Mouse (Mus musculus): ENCODE data around the gene Ncapd3. TPM values are rescaled to one million over a fixed set of nuclear protein-coding genes. Genes with fewer than 3 reads are reported as not detected.

Gene Ncapd3
- 10 to 100 TPM; 19.1 to 21.7 (median 19.4) TPM for total RNA-seq (2022)

DNA sequence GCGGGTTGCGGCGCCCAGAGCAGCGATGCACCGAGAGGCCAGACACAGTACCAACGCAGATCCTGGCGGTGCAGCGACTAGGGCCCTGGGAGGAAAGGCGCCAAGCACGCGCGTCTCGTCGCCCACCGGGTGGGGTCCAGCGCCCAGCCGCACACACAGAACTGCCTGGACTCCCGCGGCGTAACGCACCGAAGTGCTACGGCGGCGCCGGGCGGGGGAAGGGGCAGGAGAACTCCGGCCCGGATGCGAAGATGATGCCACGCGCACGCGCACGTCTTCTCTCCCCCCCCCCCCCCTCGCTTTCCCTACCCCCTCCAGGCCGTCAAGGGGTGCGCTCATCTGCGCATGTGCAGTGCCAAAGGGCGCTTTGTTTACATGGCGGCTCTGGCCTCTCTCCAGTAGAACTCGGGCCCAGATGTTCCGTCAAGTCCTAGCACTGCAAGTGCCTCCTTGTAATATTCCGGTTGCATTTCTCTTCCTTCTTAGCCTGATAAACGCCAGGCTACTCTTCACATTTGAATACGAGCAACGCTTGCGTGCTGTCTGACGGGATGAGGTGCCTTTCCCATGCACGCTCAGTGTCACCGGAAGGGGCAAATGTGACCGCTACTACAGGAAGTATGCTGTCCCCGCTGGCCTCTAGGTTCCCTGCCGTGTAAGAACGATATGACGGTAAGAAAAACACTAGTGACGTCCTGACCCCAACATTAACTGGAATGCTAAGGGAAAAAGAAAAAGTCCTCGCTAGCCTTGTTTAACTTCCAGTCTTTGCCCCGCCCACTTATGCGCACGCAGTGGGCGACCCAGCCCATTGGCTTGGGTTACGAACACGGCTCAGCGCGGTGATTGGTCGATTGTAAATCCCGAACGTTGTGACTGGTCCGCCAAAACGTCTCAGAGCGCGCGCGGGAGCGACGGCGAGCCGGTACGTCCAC is at the start of gene Ncapd3, which contains the start of gene Vps26b:
Gene Ncapd3 (plus strand): TSS at position 348 of the 935 bp plus-strand sequence.
Gene Vps26b (minus strand): TSS at position 238 of the 935 bp plus-strand sequence.
- peak; percentile 95 to 97 for DNase-seq (ENCODE audit: low spot score in 2 of 2)

DNA sequence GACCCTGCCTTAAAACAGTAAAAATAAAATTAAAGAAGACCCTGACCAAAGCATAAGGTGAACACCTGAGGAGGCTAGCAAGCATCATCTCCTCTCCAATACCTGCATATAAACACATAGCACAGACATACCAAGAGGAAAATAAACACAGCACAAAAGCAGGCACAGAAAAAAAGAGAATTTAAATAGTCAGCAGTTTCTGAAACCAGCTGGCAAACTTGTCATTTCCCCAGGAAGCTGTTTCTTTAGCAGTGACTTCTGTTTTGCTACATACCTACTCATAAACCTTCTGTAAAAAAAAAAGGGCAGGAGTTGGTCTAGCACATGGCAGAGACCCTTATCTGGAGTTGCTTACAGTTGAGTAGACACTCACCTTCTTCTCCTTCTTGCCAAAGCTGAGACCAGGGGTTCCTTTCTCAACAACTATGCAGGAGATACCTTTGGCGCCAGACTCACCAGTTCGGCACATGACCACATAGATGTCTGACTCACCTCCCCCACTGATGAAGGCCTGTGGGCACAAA is 44.8 kb upstream of the Ncapd3 start:
- DNase-seq (ENCODE audit: low spot score in 2 of 2): no peak

- DNase-seq (ENCODE audit: low spot score in 2 of 2): no peak
Observed at GRCm38 (mm10) chr9:26985668-26986277, 44.2 kb upstream of the Ncapd3 start.

DNA sequence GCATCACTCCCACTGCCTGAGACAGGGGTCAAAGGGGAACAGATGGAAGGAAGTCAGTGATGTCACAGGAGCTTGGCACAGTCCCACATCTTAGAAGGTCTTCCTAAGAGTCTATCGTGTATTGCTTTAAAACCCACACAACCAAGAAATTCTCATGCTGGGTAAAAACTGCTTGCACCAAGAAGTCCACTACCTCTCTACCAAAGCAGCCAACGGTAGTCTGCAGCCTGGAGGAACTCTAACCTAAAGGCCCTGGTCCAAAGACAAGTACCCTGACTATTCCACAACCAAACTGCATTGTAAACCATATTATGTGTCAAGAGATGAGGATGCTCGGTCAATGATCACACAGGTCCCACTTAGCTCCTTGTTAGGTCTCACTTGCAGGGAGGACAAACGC is 39.8 kb upstream of the Ncapd3 start:
- no peak for DNase-seq (ENCODE audit: low spot score in 2 of 2)

GRCm38 (mm10) chr9:26993118-26993517 is 36.9 kb upstream of the Ncapd3 start:
- no peak for DNase-seq (ENCODE audit: low spot score in 2 of 2)

- DNase-seq (ENCODE audit: low spot score in 2 of 2): no peak
Observed at GRCm38 (mm10) chr9:26993900-26994299, 36.1 kb upstream of the Ncapd3 start.

DNA sequence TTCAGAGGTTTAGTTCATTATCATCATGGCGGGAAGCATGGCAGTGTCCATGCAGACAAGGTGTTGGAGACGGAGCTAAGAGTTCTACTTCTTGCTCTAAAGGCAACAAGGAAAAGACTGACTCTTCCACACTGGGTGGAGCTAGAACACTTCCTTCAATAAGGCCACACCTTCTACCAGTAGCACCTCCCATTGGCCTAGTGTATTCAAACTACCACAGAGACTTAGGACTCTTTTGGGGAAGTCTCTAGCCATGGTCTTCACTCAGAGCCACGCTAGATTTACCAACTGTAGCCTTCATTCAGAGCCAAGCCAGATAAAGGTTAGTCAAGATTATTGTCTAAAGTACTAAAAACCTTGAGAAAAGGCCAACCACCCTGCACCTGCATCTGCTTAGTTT is 32.9 kb upstream of the Ncapd3 start:
- DNase-seq (ENCODE audit: low spot score in 2 of 2): no peak

DNA sequence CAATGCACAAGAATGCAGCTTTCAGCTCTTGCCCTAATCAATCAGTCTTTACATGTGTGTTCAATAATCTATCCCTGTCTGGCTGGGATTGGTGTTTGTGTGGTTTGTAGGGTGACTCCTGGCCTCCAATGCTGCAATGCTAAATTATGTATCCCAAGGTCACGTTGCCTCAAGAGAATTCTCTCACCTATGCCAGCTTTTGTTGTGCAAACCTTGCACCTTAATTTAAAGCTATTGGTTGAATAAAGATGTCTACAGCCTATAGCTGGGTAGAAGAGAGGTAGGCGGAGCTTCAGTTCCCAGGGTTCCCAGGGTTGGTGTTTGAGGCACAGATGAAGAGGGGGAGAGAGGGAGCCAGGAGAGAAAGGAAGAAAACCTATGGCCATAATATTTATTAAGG is 32.5 kb upstream of the Ncapd3 start:
- DNase-seq (ENCODE audit: low spot score in 2 of 2): no peak

DNA sequence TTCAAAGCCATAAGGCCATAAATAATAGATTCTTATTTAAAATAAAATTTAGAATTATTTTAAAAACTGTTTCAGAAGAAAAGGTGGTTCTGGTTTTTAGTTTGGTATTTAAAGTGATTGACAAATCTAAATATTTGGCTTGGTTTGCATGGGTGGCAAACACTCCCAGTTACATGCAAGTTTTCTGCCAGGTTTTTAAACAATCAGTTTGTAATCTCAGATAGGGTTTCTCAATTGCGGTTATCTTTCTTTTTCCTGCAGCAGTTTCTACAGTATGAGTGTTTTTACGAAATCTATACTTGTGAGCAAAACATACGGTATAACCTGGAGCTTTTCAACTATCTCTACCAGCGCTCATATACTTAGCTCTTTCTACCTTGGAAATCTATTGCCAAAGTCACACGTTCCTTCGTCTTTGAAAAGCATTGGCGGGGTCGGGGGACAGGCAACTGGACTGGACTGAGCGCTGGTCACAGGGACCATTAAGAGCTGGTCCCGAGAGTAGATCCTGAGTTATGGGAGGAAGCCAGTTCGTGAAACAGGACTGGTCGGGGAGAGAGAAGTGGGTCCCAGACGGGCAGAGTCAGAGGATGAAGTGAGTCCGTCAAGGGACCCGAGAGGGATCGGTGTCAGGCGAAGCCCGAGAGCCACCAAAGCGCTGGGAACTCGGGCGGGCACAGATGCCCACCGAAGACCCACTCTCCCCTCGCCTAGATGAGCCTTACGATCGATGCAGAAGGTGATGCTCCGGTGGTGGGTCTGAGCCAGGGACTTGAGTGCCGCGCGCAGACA is 31.1 kb upstream of the Ncapd3 start:
- no peak for DNase-seq (ENCODE audit: low spot score in 2 of 2)

DNA sequence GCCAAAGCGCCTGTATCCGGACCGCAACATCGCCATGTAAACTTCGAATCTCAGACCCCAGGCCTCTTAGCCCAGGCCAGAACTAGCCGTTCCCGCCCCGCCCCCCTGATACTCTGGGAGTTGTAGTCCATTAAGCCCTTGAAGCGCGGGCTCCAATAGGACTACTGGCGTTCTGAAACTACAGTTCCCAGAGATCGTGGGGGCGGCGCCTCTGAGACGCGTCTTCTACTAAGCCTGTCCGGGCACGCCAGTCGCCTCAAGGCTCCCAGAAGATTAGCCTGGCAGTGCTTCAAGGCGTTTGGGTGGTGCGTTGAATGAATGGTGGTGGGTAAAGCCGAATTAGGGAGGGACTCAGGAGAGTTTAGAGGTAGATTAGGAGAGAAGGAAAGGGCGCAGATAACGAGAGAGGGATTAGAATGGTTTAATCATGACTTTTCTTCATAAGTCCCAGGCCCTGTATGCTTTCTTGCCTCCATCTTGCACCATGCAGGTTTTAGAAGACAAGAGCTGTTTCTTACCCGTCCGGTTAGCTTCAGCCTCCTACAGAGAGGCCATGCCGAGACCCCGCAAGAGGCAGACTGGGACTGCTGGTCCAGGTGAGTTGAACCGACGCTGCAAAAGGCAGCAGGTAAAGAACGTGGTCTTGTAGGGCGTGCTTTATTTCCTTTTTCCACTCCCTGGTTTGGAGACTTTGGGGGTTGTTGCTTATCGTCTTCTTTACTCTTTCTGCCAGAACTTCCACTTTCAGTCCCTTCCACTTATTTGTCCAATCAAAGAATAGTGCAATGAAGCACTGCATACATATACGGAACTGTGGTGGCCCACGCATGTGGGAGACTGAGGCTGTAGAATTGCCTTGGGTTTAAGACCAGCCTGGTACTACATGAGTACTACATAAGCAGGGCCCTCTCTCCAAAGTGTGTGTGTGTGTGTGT is 30.2 kb upstream of the Ncapd3 start, which contains the start of the genes Acad8 and Thyn1:
Gene Acad8 (minus strand): TSS at position 106 of the 935 bp plus-strand sequence.
Gene Thyn1 (plus strand): TSS at position 250 of the 935 bp plus-strand sequence.
- peak; percentile 84 to 96 for DNase-seq (ENCODE audit: low spot score in 2 of 2)

DNA sequence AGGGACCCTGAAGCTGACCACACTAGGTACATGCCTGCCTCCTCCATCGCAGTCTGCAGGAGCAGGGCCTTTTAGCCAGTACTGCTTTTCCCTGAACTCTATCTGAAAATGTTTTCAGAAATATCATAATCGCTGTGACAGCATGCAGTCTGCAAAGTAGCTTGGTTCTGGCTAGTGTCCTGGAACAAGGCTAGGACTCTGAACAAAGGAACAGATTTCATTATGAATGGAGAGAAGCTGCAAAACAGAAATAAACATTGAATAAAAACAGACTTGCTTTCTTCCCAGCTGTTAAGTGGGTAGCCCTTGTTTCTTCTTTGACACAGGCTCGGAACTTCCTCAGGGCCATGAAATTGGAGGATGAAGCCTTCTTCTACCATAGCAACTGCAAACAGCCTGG is 24.7 kb upstream of the Ncapd3 start:
- DNase-seq (ENCODE audit: low spot score in 2 of 2): no peak

DNA sequence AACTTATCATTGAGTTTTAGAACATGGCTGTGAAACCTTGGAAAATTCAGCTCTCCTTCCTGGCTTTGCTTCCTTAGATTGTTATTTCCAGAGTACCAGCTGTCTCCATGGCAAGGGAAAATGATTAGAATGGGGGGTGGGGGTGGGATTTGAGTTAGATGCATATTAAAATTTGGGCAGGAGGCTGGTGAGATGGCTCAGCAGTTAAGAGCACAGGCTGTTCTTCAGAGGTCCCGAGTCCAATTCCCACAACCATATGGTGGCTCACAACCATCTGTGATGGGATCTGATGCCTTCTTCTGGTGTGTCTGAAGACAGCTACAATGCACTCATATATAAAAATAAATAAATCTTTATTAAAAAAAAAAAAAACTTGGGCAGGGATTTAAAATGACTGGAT is 24.0 kb upstream of the Ncapd3 start:
- no peak for DNase-seq (ENCODE audit: low spot score in 2 of 2)

DNA sequence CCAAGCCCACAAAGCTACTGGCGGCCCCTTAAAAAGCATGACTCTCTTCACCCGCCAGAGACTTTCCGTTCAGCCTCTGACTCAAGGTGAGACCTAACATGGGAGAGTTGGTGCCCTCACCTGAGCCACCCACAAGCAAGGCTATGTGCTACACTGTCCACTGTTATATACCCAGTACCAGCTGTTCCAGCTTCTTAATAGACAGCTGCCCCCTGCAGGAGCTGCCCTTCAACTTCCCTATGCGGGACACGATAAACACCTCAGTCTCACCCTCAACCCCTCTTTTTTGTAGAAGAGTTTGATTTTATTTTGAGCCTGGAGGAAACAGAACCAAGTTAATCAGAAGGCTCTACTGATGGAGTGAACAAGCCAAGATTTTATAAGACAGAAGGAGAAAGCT is 23.1 kb upstream of the Ncapd3 start:
- no peak for DNase-seq (ENCODE audit: low spot score in 2 of 2)

- DNase-seq (ENCODE audit: low spot score in 2 of 2): no peak
Observed at GRCm38 (mm10) chr9:27009231-27009630, 20.7 kb upstream of the Ncapd3 start.

DNA sequence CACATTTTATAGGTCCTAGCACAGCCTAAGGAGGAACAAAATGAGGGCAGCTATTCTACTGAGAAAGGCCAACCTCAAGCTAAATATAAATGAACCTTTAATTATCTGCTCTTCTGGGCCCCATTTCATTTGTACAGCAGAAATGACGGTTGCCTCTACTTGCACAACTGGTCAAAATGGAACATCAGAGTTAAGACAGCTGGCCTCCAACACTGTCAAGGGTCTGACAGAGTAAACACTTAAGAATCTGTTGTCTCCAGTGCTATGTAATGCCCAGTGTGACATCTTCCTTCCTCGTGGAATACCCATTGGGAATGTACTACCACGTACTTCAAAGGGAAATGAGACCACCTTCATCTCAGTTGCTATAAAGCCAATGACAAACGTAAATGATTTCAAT is 18.4 kb upstream of the Ncapd3 start:
- no peak for DNase-seq (ENCODE audit: low spot score in 2 of 2)

GRCm38 (mm10) chr9:27018961-27019360 is 11.0 kb upstream of the Ncapd3 start:
- DNase-seq (ENCODE audit: low spot score in 2 of 2): no peak

DNA sequence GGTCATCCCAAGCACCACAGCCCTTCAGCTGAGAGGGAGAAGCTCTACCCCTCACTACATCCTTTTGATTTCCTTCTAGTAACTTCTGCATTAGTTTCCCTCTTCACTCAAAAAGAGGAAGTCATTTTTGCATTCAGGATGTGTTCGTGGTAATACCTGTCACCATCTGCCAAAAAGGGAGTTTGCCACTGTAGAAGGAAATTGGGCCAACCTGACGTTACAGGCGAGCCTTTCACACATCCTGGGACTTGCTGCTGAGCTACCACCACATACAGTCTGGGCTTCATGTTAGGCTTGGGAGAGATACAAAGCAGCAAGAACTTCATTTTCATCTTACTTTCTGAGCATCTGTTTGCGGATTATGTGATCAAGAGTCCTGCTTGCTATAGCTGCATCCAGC is 6.3 kb upstream of the Ncapd3 start:
- DNase-seq (ENCODE audit: low spot score in 2 of 2): no peak

- DNase-seq (ENCODE audit: low spot score in 2 of 2): no peak
Observed at GRCm38 (mm10) chr9:27026708-27027107, 3.3 kb upstream of the Ncapd3 start.

- peak; percentile 40 to 74 for DNase-seq (ENCODE audit: low spot score in 2 of 2)
Observed at GRCm38 (mm10) chr9:27029022-27029827, 750 bp upstream of the Ncapd3 start.

GRCm38 (mm10) chr9:27030763-27031100 is 757 bp downstream of the Ncapd3 start:
- DNase-seq (ENCODE audit: low spot score in 2 of 2): no peak

Data from left cerebral cortex, adult 8-10 months (tissue).